Mouse (Mus musculus) left cerebral cortex, adult 18-20 months (tissue): ENCODE data around the gene Rps19bp1. TPM values are rescaled to one million over a fixed set of nuclear protein-coding genes. Genes with fewer than 3 reads are reported as not detected.

Experiments
- DNase-seq, 2 experiments: peaks; one replicate each; pipeline ENCODE4 v3.0.0; 2021 to 2022; ENCODE audit warnings: low spot score in 2 of 2, mixed read lengths in 1 of 2
- total RNA-seq, 2 experiments: library from RNA; stranded (reverse); gene quantifications; 2 replicates each; pipeline ENCODE4 v1.2.3; 2021

Rps19bp1 gene
- total RNA-seq, 2 experiments from 2014 or later, result 41.9 to 42.4 TPM

DNA sequence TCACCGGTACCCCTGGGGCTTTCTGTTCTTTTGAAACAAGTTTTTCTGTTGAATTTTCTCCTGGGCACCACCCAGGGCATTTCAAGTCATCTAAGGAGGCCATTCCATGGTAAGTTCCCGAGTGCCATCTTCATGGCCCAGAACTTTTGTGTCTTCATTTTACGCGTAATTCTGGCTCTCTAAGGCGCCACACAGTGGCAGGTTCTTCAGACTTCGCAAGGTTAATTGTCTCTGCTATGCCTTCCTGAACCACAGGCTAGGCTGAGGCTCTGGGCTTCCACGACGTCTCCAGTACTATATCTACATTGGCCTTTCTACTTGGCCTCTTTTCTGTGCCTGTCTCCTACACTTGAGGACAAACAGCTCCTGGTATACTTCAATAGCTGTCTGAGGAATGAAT is 43.1 kb downstream of the Rps19bp1 start:
- no peak for DNase-seq

DNA sequence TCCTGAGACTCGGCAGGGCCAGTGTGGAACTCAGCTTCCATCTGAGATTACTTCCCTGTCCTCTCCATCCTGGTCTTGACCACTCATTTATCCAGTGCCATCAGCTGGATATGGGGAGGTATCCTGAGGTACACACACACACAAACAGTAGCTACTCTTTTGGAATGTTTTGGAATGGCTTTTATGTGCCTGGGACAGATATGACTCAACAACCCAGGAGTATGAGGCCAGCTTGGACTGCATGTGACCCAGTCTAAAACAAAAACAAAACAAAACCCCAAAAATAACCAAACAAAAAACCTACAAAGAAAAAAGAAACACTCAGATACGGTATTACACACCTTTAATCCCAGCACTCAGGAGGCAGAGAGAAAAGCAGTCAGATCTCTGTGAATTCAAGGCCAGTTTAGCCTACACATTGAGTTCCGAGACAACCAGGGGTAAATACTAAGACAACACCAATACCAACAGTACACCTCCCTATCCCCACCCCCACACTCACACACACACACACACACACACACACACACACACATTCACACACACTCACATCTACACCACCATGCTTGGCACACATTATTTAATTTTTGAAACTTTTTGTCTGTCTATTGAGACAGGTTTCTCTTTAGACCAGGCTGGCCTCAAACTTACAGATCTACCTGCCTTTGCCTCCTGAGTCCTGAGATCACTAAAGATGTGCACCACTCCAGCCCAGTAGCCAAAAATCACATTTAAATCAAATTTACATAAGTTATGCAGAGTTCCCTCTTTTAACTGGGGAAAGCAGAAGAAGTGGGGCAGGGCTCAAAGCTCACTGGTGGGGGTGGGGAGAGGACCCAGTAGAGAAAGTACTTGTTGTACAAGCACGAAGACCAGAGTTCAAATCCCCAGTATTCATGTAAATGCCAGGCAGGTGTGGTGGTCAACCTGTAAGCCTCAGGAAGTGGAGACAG is 44.1 kb downstream of the Rps19bp1 start:
- no peak for DNase-seq

DNA sequence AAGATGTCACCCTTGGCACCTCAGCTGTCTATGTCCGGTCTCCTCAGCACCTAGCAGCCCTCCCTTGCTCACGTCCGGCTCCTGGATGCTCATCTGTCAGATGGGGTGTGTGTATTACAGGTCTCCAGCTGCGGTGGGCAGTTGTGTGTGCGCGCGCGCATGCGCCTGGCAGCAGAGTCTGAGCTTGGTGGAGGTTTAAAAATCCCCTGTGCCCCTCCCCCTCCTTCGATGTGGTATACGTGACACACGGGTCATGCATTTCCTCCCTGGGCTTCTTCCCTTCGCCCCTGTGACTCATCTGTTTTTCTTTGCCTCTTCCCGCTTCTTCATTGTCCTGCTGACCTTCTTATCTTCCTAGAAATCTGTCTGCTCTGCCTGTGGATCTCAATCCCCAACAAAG is 44.9 kb downstream of the Rps19bp1 start:
- DNase-seq, result no peak

DNA sequence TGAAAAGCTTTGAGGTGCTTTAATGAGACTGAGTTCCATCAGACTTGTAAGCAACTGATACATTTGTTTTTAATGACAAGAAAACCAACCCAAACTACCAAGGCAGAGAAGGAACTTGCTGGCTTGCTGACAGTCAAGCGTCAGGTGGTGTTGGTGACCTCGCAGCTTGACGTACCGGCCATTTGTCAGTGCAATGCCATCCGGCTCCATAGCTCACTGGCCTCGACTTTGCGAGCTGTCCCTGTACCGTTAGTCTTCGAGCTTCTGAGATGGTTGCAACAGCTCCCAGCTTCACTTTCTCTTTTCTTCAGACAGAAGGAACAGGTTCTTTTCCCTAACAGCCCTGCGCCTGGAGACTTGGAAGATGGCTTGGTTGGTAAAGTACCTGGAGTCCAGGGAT is 46.6 kb downstream of the Rps19bp1 start:
- no peak for DNase-seq

DNA sequence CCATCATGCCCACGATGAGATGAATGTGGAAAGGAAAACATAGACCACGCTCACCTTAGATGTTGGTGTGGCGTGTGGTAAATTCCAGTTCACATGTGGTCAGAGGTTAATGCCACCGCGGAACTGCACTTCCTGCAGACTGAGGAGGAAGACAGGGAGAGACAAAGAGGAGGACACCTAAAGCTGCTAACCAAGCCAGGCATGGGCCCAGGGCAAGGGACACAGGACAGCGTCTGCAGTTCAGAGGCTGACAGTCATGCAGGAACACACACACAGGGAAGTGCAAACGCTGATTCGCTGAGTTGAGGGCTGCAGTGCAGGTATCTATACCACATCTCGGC is 47.7 kb downstream of the Rps19bp1 start:
- DNase-seq, result no peak

DNA sequence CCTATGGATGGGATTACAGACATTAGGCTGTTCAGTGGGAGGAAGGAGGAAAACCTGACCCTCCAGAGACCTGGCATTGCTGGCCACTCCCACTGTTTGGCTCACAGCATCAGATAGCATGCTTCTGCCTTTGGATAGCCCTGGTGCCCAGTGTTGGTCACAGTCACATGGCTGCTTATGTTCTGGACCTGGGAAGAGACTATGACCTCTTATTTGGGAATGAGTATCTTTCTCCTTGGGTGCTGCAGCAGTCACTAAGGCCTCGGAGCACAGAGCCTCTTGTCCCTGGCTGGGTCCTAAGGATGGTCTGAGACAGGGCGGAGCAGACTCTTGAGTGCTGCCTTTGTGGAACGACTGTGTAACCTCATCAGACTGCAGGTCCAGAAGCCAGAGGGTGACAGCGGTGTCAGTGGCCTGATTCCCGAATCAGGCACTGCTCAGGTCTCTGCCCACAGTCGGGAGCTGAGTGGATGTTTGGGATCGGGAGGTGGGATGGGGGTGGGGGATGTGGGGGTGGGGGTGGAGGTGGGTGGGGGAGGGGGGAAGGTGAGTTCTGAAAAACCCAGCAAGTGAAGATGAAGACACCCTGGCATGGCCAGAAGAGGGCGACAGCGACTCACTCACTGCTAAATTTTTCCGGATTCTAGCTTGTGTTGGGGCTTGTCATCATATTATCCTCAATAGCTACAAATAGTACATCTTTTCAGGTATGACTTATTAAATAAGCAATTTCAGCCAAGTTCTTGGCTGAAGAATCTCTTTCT is 48.2 kb downstream of the Rps19bp1 start:
- DNase-seq, result peak in 1 of 2 experiments; percentile 45

DNA sequence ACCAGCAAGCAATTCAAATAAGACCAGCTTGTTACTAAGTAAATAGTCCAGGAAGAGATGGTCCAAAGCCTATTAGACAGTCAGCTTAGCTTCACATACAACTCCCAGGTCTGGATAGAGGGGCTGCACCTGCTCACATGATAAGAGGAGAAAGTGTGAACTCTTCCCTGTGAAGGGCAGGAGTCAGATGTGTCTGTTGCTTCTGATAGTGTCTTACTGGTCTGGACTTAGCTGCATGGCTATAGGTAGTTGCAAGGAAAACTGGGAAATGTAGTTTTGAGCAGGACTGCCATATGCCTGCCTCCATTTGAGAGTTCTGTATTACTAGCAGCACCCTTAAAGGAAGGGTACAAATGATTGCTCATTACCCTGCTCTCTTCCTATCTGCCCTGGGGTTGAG is 50.4 kb downstream of the Rps19bp1 start:
- no peak for DNase-seq

Other genes with a start within 250 kb of the Rps19bp1 start
- 10 to 100 TPM; 28.5 to 37.6 TPM for gene Pdgfb, start 249.3 kb downstream of the Rps19bp1 start, total RNA-seq
- gene Syngr1, start 173.0 kb downstream of the Rps19bp1 start, total RNA-seq, result 100 to 1,000 TPM; 421 to 438 TPM
- gene Rpl3, start 172.4 kb downstream of the Rps19bp1 start, total RNA-seq, result 100 to 1,000 TPM; 526 to 554 TPM
- 10 to 100 TPM; 23.8 to 25.7 TPM for gene Tab1, start 131.2 kb downstream of the Rps19bp1 start, total RNA-seq
- gene Mgat3, start 90.6 kb downstream of the Rps19bp1 start, total RNA-seq, result 100 to 1,000 TPM; 124 TPM
- gene Mief1, start 30.3 kb downstream of the Rps19bp1 start, total RNA-seq, result 10 to 100 TPM; 34.1 to 35.3 TPM
- 10 to 100 TPM; 19.0 to 19.4 TPM for gene AC140267.1, start 28.5 kb downstream of the Rps19bp1 start, total RNA-seq
- 100 to 1,000 TPM; 126 to 133 TPM for gene Atf4, start 9.1 kb downstream of the Rps19bp1 start, total RNA-seq
- gene Cacna1i, start 22.9 kb upstream of the Rps19bp1 start, total RNA-seq, result 10 to 100 TPM; 58.9 to 60.7 TPM